Mouse (Mus musculus): Measurements from ENCODE around the gene Gp5. TPM values are rescaled to one million over a fixed set of nuclear protein-coding genes. Genes with fewer than 3 reads are reported as not detected.
"Not testable (repeated sequence)": the region's sequence is repeated elsewhere in the genome, so short reads cannot be mapped to it uniquely, and the experiment has no call there.

The Gp5 gene
- polyA plus RNA-seq (2011; ENCODE audit: insufficient read depth, insufficient read length, low read depth, missing spikeins) = 0.36 TPM in 1 of 2 replicates, not detected in the other

GRCm38 (mm10) chr16:30310647-30311046 lies at the start of gene Gp5:
Gene Gp5 (minus strand): TSS chr16:30310779.
- TF ChIP-seq POLR2A (IDR thresholded peaks at IDR 0.05; ENCODE audit: insufficient read depth, low read length) (no peak), CTCF (IDR thresholded peaks at IDR 0.05; ENCODE audit: low read depth, low read length) (no peak), EP300 (IDR thresholded peaks at IDR 0.05; ENCODE audit: insufficient read depth, low read depth, low read length) (no peak)
- Histone ChIP-seq H3K4me3 (ENCODE audit: low read depth, low read length) (peak within 1 kb of the TSS; percentile 65), H3K4me1 (ENCODE audit: control insufficient read depth, insufficient read depth, low read length) (no peaks in the 10 kb centered on the region), H3K27ac (ENCODE audit: insufficient read depth, low read length) (no peak within 1 kb of the TSS), H3K36me3 (ENCODE audit: control insufficient read depth, insufficient read depth, low read length, poor library complexity, severe bottlenecking) (peaks cover 6% of the 10 kb centered on the region), H3K9me3 (replicated peaks; ENCODE audit: control insufficient read depth, insufficient read depth, low read length, poor library complexity, severe bottlenecking) (no peaks in the 10 kb centered on the region), H3K27me3 (ENCODE audit: control insufficient read depth, insufficient read depth, low read length, poor library complexity, severe bottlenecking) (no peaks in the 10 kb centered on the region), H3K9ac (ENCODE audit: low read depth, poor library complexity, severe bottlenecking) (peak within 1 kb of the TSS; percentile 54; the same call in 1 of the 2 replicates)

- not testable (repeated sequence) for H3K27ac ChIP-seq (ENCODE audit: insufficient read depth, low read length); H3K4me3 ChIP-seq (ENCODE audit: low read depth, low read length); H3K4me1 ChIP-seq (ENCODE audit: control insufficient read depth, insufficient read depth, low read length); H3K9ac ChIP-seq (ENCODE audit: low read depth, poor library complexity, severe bottlenecking); H3K9me3 ChIP-seq (replicated peaks; ENCODE audit: control insufficient read depth, insufficient read depth, low read length, poor library complexity, severe bottlenecking); H3K27me3 ChIP-seq (ENCODE audit: control insufficient read depth, insufficient read depth, low read length, poor library complexity, severe bottlenecking)
- peaks cover 48% of the 10 kb centered on the region for H3K36me3 ChIP-seq (ENCODE audit: control insufficient read depth, insufficient read depth, low read length, poor library complexity, severe bottlenecking)
Measured at GRCm38 (mm10) chr16:30353489-30353888, 42.9 kb upstream of the Gp5 start.

- Histone ChIP-seq H3K4me3 (ENCODE audit: low read depth, low read length) (no peak overlapping the region), H3K36me3 (ENCODE audit: control insufficient read depth, insufficient read depth, low read length, poor library complexity, severe bottlenecking) (peaks cover 11% of the 10 kb centered on the region), H3K4me1 (ENCODE audit: control insufficient read depth, insufficient read depth, low read length) (no peaks in the 10 kb centered on the region), H3K27ac (ENCODE audit: insufficient read depth, low read length) (no peak overlapping the region), H3K9ac (ENCODE audit: low read depth, poor library complexity, severe bottlenecking) (no peak overlapping the region), H3K27me3 (ENCODE audit: control insufficient read depth, insufficient read depth, low read length, poor library complexity, severe bottlenecking) (no peaks in the 10 kb centered on the region), H3K9me3 (replicated peaks; ENCODE audit: control insufficient read depth, insufficient read depth, low read length, poor library complexity, severe bottlenecking) (no peaks in the 10 kb centered on the region)
- TF ChIP-seq POLR2A (IDR thresholded peaks at IDR 0.05; ENCODE audit: insufficient read depth, low read length) (no peak), CTCF (IDR thresholded peaks at IDR 0.05; ENCODE audit: low read depth, low read length) (no peak), EP300 (IDR thresholded peaks at IDR 0.05; ENCODE audit: insufficient read depth, low read depth, low read length) (no peak)
Measured at GRCm38 (mm10) chr16:30314236-30314635, 3.7 kb upstream of the Gp5 start.

GRCm38 (mm10) chr16:30310171-30310515 lies 436 bp downstream of the Gp5 start:
- Histone ChIP-seq H3K4me3 (ENCODE audit: low read depth, low read length) (no peak overlapping the region), H3K36me3 (ENCODE audit: control insufficient read depth, insufficient read depth, low read length, poor library complexity, severe bottlenecking) (peaks cover 4% of the 10 kb centered on the region; the same call in 1 of the 2 replicates)
- TF ChIP-seq EP300 (IDR thresholded peaks at IDR 0.05; ENCODE audit: insufficient read depth, low read depth, low read length) (no peak), POLR2A (IDR thresholded peaks at IDR 0.05; ENCODE audit: insufficient read depth, low read length) (no peak), CTCF (IDR thresholded peaks at IDR 0.05; ENCODE audit: low read depth, low read length) (no peak)

GRCm38 (mm10) chr16:30309395-30310170 lies 996 bp downstream of the Gp5 start:
- no peaks in the 10 kb centered on the region for H3K27me3 ChIP-seq (ENCODE audit: control insufficient read depth, insufficient read depth, low read length, poor library complexity, severe bottlenecking)
- H3K4me3 ChIP-seq (ENCODE audit: low read depth, low read length) = peak overlapping the region; percentile 65
- H3K9me3 ChIP-seq (replicated peaks; ENCODE audit: control insufficient read depth, insufficient read depth, low read length, poor library complexity, severe bottlenecking) = no peaks in the 10 kb centered on the region
- H3K27ac ChIP-seq (ENCODE audit: insufficient read depth, low read length) = no peak overlapping the region
- no peak for TF ChIP-seq EP300 (IDR thresholded peaks at IDR 0.05; ENCODE audit: insufficient read depth, low read depth, low read length)
- no peak for TF ChIP-seq POLR2A (IDR thresholded peaks at IDR 0.05; ENCODE audit: insufficient read depth, low read length)
- no peak for TF ChIP-seq CTCF (IDR thresholded peaks at IDR 0.05; ENCODE audit: low read depth, low read length)
- peak overlapping the region; percentile 54 for H3K9ac ChIP-seq (ENCODE audit: low read depth, poor library complexity, severe bottlenecking)
- peaks cover under 1% of the 10 kb centered on the region; the same call in 1 of the 2 replicates for H3K36me3 ChIP-seq (ENCODE audit: control insufficient read depth, insufficient read depth, low read length, poor library complexity, severe bottlenecking)
- H3K4me1 ChIP-seq (ENCODE audit: control insufficient read depth, insufficient read depth, low read length) = no peaks in the 10 kb centered on the region

More at GRCm38 (mm10) chr16:30310171-30310515, 436 bp downstream of the Gp5 start:
- H3K27me3 ChIP-seq (ENCODE audit: control insufficient read depth, insufficient read depth, low read length, poor library complexity, severe bottlenecking) = no peaks in the 10 kb centered on the region
- H3K9ac ChIP-seq (ENCODE audit: low read depth, poor library complexity, severe bottlenecking) = no peak overlapping the region
- no peak overlapping the region for H3K27ac ChIP-seq (ENCODE audit: insufficient read depth, low read length)
- H3K9me3 ChIP-seq (replicated peaks; ENCODE audit: control insufficient read depth, insufficient read depth, low read length, poor library complexity, severe bottlenecking) = no peaks in the 10 kb centered on the region
- no peaks in the 10 kb centered on the region for H3K4me1 ChIP-seq (ENCODE audit: control insufficient read depth, insufficient read depth, low read length)

- TF ChIP-seq POLR2A (IDR thresholded peaks at IDR 0.05; ENCODE audit: insufficient read depth, low read length) (no peak), CTCF (IDR thresholded peaks at IDR 0.05; ENCODE audit: low read depth, low read length) (peak; percentile 26)
- Histone ChIP-seq H3K4me1 (ENCODE audit: control insufficient read depth, insufficient read depth, low read length) (no peaks in the 10 kb centered on the region), H3K27ac (ENCODE audit: insufficient read depth, low read length) (no peak overlapping the region)
Measured at GRCm38 (mm10) chr16:30308616-30309394, 1.8 kb downstream of the Gp5 start.

More at GRCm38 (mm10) chr16:30308616-30309394, 1.8 kb downstream of the Gp5 start:
- no peaks in the 10 kb centered on the region for H3K36me3 ChIP-seq (ENCODE audit: control insufficient read depth, insufficient read depth, low read length, poor library complexity, severe bottlenecking)
- H3K9me3 ChIP-seq (replicated peaks; ENCODE audit: control insufficient read depth, insufficient read depth, low read length, poor library complexity, severe bottlenecking) = no peaks in the 10 kb centered on the region
- peak overlapping the region; percentile 65 for H3K4me3 ChIP-seq (ENCODE audit: low read depth, low read length)
- no peaks in the 10 kb centered on the region for H3K27me3 ChIP-seq (ENCODE audit: control insufficient read depth, insufficient read depth, low read length, poor library complexity, severe bottlenecking)
- peak overlapping the region; percentile 54 for H3K9ac ChIP-seq (ENCODE audit: low read depth, poor library complexity, severe bottlenecking)

All from ES-Bruce4 (cell line).